Mouse (Mus musculus): ENCODE data around the gene Sgsm3.

- TF ChIP-seq EP300 (IDR thresholded peaks at IDR 0.05; ENCODE audit: low read depth) (no peak), CTCF (IDR thresholded peaks at IDR 0.05; ENCODE audit: low read depth) (no peak)
Observed at GRCm38 (mm10) chr15:81015068-81015744, 37.6 kb downstream of the Sgsm3 start.

All from liver, embryonic 14.5 days (tissue).